Mouse (Mus musculus) forebrain, embryonic 14.5 days (tissue): ENCODE data around the gene Chac1. TPM values are rescaled to one million over a fixed set of nuclear protein-coding genes. Genes with fewer than 3 reads are reported as not detected.

ENCODE experiments used
- ATAC-seq: fragments of 200-750 bp; cut with Nextera tagmentation; 2 replicates; pipeline ENCODE4 v1.8.0; 2017; ENCODE audit warnings: mild to moderate bottlenecking, moderate library complexity
- DNase-seq: peaks from one replicate; pipeline ENCODE4 v3.0.0-alpha.2; 2015; ENCODE audit warnings: low spot score
- H3K27ac ChIP-seq: fragments of 300-500 bp; sonication (generic); 2 replicates; pipeline ENCODE4 v1.5.1; 2014; ENCODE audit warnings: low read depth, mild to moderate bottlenecking, control low read depth, low read length, moderate library complexity
- H3K27me3 ChIP-seq: fragments of 300-500 bp; sonication (generic); replicated peaks from 2 replicates; pipeline ENCODE4 v1.6.1; 2014; ENCODE audit warnings: low read length, control low read depth, mixed read lengths; ENCODE audit not compliant: control insufficient read depth, insufficient read depth
- H3K36me3 ChIP-seq: fragments of 300-500 bp; sonication (generic); 2 replicates; pipeline ENCODE4 v1.6.1; 2014; ENCODE audit warnings: low read length, control low read depth; ENCODE audit not compliant: control insufficient read depth, insufficient read depth
- H3K4me1 ChIP-seq: fragments of 300-500 bp; sonication (generic); 2 replicates; pipeline ENCODE4 v1.6.1; 2014; ENCODE audit warnings: antibody characterized with exemption, low read length, control low read depth; ENCODE audit not compliant: control insufficient read depth, insufficient read depth
- H3K4me2 ChIP-seq: fragments of 300-500 bp; sonication (generic); 2 replicates; pipeline ENCODE4 v1.6.1; 2014; ENCODE audit warnings: mild to moderate bottlenecking, control low read depth, low read length
- H3K4me3 ChIP-seq: fragments of 300-500 bp; sonication (generic); 2 replicates; pipeline ENCODE4 v1.5.1; 2014; ENCODE audit warnings: low read depth, low read length, control low read depth
- H3K9ac ChIP-seq: fragments of 300-500 bp; sonication (generic); 2 replicates; pipeline ENCODE4 v1.6.1; 2014; ENCODE audit warnings: mild to moderate bottlenecking, low read length, control low read depth, moderate library complexity
- H3K9me3 ChIP-seq: fragments of 300-500 bp; sonication (generic); replicated peaks from 2 replicates; pipeline ENCODE4 v1.6.1; 2016; ENCODE audit warnings: low read length, control low read depth, mixed read lengths; ENCODE audit not compliant: control insufficient read depth
- WGBS: fragments of 180-500 bp; shearing (Covaris S2); extraction: QIAGEN DNeasy Blood & Tissue Kit; methylation state at CpG from one replicate; pipeline ENCODE4 v1.1.7; 2014; 5-methylcytosine and 5-hydroxymethylcytosine counted together
- polyA plus RNA-seq: library from polyadenylated mRNA; unstranded; fragments of >200 nt; fragmentation: Nextera tagmentation; extraction: Ambion mirVana; gene quantifications from 2 replicates; pipeline ENCODE4 v1.2.1, GENCODE M21; 2014

Gene Chac1
- polyA plus RNA-seq: 3.5 and 3.8 TPM in 2 replicates

- Histone ChIP-seq H3K9ac (peak within 1 kb of the TSS; percentile 68), H3K27me3 (0 out of 2 replicates have a peak, but pooled peaks cover 4% of the 10 kb centered on the region), H3K36me3 (no peaks in the 10 kb centered on the region), H3K4me2 (peak within 1 kb of the TSS; percentile 85), H3K27ac (no peak within 1 kb of the TSS), H3K4me3 (peak within 1 kb of the TSS; percentile 55), H3K4me1 (no peaks in the 10 kb centered on the region), H3K9me3 (no peaks in the 10 kb centered on the region)
- WGBS: 5% methylated on average over 58 of the region's 58 CpGs
- DNase-seq (peak; percentile 94), ATAC-seq (peak; percentile 99)
These were observed at the start of gene Chac1 for GRCm38 (mm10) chr2:119350555-119351486. Gene Chac1, plus strand, starts transcription at chr2:119351229.

DNA sequence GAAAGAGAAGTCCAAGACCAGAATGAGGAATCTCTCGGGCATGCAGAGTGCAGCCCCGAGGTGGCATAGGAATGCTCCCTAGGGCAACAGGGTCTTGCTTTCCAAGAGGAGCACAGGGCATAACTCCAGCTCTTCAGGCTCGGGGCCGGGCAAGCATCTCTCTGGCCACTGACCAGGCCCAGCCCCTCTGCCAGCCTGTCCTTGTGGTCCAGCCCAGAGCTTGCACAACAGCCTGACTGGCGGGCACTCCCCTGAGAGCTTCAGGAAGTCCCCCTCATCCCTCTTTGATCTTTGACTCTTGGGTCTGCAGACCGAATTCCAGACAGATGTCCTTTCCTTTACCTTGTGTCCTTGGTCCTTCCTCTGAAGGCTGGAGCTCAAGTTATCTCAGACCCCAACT is 48.2 kb upstream of the Chac1 start:
- H3K27ac ChIP-seq: no peak overlapping the region
- WGBS: 86% methylated on average over 6 of the region's 6 CpGs
- peaks cover 15% of the 10 kb centered on the region for H3K36me3 ChIP-seq
- no peak overlapping the region for H3K4me2 ChIP-seq
- H3K9me3 ChIP-seq: no peaks in the 10 kb centered on the region
- no peak overlapping the region for H3K9ac ChIP-seq
- H3K27me3 ChIP-seq: no peaks in the 10 kb centered on the region
- ATAC-seq (no peak), DNase-seq (no peak)
- no peak overlapping the region for H3K4me3 ChIP-seq
- H3K4me1 ChIP-seq: peaks cover 7% of the 10 kb centered on the region; the same call in 1 of the 2 replicates

- peaks cover 7% of the 10 kb centered on the region; the same call in 1 of the 2 replicates for H3K4me1 ChIP-seq
- no peak overlapping the region for H3K27ac ChIP-seq
- no peak for ATAC-seq
- H3K9me3 ChIP-seq: no peaks in the 10 kb centered on the region
- H3K36me3 ChIP-seq: peaks cover 4% of the 10 kb centered on the region
- DNase-seq: no peak
- no peaks in the 10 kb centered on the region for H3K27me3 ChIP-seq
- H3K4me3 ChIP-seq: no peak overlapping the region
- WGBS: 56% methylated on average over 3 of the region's 3 CpGs
- no peak overlapping the region for H3K4me2 ChIP-seq
- H3K9ac ChIP-seq: no peak overlapping the region
These were observed 46.6 kb upstream of the Chac1 start for GRCm38 (mm10) chr2:119304391-119304790.

DNA sequence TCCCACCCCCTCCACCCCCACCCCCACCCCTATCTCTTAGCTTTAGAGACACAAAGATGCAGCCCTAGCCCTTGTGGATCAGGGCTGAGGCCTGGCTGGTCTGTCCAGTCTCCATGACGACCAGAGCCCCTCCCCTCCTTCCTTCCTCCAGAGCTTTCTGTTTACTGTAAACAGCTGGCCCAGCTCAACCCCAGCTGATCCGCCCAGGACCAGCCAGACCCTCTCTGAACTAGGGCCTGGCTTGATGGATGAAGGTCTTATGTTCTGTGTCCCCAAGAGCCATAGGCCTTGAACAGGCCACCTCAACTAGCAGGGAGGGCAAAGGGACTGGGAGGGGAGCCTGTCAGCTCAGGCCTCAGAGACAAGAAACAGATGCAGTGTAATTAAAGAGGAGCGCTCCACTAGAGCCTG is 46.2 kb upstream of the Chac1 start:
- peaks cover 7% of the 10 kb centered on the region; the same call in 1 of the 2 replicates for H3K4me1 ChIP-seq
- H3K27me3 ChIP-seq: no peaks in the 10 kb centered on the region
- H3K9ac ChIP-seq: no peak overlapping the region
- DNase-seq (no peak), ATAC-seq (no peak)
- no peaks in the 10 kb centered on the region for H3K9me3 ChIP-seq
- peaks cover under 1% of the 10 kb centered on the region; the same call in 1 of the 2 replicates for H3K36me3 ChIP-seq
- H3K4me2 ChIP-seq: no peak overlapping the region
- 26% methylated on average over 3 of the region's 3 CpGs for WGBS
- no peak overlapping the region for H3K27ac ChIP-seq
- no peak overlapping the region for H3K4me3 ChIP-seq

DNA sequence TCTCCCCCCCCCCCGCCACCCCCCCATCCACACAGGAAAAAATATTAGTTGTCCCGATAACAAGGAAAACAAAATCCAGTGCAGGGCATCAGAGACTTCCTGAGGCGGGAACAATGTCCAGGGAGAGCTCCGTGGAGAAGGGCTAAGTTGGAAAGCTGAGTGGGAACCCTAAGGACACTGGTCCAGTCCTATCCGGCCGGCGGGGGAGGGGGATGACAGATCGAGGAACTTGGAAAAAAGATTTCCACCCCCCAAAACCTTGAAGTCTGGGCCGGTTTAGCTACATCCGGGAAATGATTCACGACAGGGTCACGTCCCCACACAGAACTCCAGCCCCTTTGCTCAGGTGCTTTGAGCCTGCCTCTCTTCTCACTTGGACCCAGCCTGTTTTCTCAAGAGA is 39.5 kb upstream of the Chac1 start:
- Histone ChIP-seq H3K4me2 (no peak overlapping the region), H3K4me3 (no peak overlapping the region), H3K27ac (no peak overlapping the region), H3K27me3 (peaks cover 15% of the 10 kb centered on the region), H3K9me3 (no peaks in the 10 kb centered on the region), H3K4me1 (peaks cover 13% of the 10 kb centered on the region), H3K9ac (no peak overlapping the region), H3K36me3 (no peaks in the 10 kb centered on the region)
- WGBS: 56% methylated on average over 12 of the region's 12 CpGs
- DNase-seq (no peak), ATAC-seq (no peak)

DNA sequence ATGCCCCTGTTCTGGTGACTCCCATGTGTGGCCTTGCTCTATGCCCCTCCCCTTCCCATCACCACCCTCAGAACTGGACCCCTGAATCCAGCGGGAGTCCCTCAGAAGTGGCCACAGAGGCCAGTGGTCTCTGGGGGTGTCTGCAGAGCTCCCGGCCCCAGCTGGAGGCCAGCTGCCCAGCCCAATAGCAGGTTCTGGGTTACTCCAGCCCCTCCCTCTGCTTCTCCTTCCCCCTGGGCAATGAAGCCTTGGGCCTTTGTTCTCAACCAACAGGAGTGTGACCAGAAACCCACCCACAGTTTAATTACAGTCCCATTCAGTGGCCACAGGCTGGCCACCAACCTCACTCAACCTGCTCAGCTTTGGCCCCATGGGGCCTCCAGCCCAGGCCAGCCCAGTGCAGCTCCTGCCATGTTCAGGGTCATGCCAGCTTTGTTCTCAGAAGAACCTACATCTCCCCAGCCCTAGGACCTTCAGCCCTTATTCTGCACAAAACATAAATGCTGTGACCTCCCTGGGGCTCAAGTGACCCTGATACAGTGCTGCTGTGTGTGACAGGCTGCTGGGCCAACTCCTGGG is 38.6 kb upstream of the Chac1 start:
- Histone ChIP-seq H3K9me3 (no peaks in the 10 kb centered on the region), H3K4me1 (peaks cover 13% of the 10 kb centered on the region), H3K9ac (no peak overlapping the region), H3K27me3 (peaks cover 17% of the 10 kb centered on the region), H3K27ac (no peak overlapping the region), H3K4me3 (no peak overlapping the region), H3K36me3 (no peaks in the 10 kb centered on the region), H3K4me2 (no peak overlapping the region)
- ATAC-seq (no peak), DNase-seq (no peak)
- WGBS: 35% methylated on average over 2 of the region's 2 CpGs

GRCm38 (mm10) chr2:119313780-119314479 is 37.1 kb upstream of the Chac1 start:
- peak; percentile 77 for ATAC-seq
- Histone ChIP-seq H3K36me3 (no peaks in the 10 kb centered on the region), H3K9me3 (no peaks in the 10 kb centered on the region), H3K27me3 (peaks cover 28% of the 10 kb centered on the region), H3K4me2 (no peak overlapping the region), H3K27ac (no peak overlapping the region), H3K4me3 (no peak overlapping the region), H3K9ac (no peak overlapping the region), H3K4me1 (peaks cover 13% of the 10 kb centered on the region)
- 11% methylated on average over 10 of the region's 10 CpGs for WGBS
- peak; percentile 71 for DNase-seq

DNA sequence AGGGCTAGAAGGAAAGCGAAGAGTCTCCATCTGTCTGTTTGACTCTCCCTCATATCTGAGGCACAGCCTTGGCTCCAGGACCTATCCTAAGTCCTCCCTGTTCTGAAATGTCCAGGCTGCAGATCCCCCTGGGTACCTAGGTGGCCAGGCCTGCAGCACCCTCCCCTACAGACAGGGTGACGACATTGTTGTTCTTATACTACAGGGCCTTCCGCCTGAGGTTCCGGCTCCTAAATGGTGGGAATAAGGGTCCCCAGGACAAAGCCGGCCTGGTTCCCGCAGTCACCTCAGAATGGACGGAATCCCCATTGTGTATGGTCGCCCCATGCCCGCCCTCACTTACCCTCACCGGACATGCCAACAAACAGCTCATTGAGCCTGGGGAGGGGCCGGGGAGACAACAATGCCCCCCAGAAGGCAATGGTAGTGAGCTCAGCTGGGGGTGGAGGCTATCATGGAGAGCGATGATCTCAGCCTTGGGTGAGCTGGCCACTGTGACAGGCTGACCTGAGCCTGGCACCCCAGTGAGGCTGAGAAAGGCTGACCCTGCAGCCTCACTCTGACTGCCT is 36.2 kb upstream of the Chac1 start:
- 54% methylated on average over 12 of the region's 12 CpGs for WGBS
- no peak for ATAC-seq
- Histone ChIP-seq H3K4me1 (peaks cover 13% of the 10 kb centered on the region), H3K27me3 (peaks cover 32% of the 10 kb centered on the region), H3K27ac (no peak overlapping the region), H3K4me3 (no peak overlapping the region), H3K36me3 (no peaks in the 10 kb centered on the region), H3K9me3 (no peaks in the 10 kb centered on the region), H3K9ac (no peak overlapping the region), H3K4me2 (no peak overlapping the region)
- DNase-seq: no peak
